Mouse (Mus musculus): ENCODE measurements around the gene Pbrm1. TPM values are rescaled to one million over a fixed set of nuclear protein-coding genes. Genes with fewer than 3 reads are reported as not detected.

The Pbrm1 gene
- polyA plus RNA-seq, 1 experiment from 2014 or later: 119 TPM

GRCm38 (mm10) chr14:31138897-31139429 is 120.0 kb downstream of the Pbrm1 start:
- H3K36me3 ChIP-seq (ENCODE audit: control insufficient read depth, insufficient read depth, low read length): peaks cover 68% of the 10 kb centered on the region
- H3K4me1 ChIP-seq (ENCODE audit: control insufficient read depth, insufficient read depth, low read length): no peaks in the 10 kb centered on the region
- no peak overlapping the region for H3K9ac ChIP-seq (replicated peaks; ENCODE audit: low read depth, low read length)
- no peaks in the 10 kb centered on the region for H3K9me3 ChIP-seq (ENCODE audit: control insufficient read depth, low read depth, low read length)
- no peaks in the 10 kb centered on the region for H3K27me3 ChIP-seq (ENCODE audit: control insufficient read depth, insufficient read depth, low read length)
- H3K27ac ChIP-seq (ENCODE audit: low read length): no peak overlapping the region
- 91% methylated on average over 9 of the region's 9 CpGs for WGBS
- ATAC-seq (ENCODE audit: insufficient number of reproducible peaks, insufficient read depth, low FRiP score, low read depth): no peak
- no peak overlapping the region for H3K4me3 ChIP-seq (ENCODE audit: low read depth, low read length)
- H3K4me2 ChIP-seq (replicated peaks; ENCODE audit: low read depth, low read length): no peak overlapping the region

- no peaks in the 10 kb centered on the region for H3K27me3 ChIP-seq (ENCODE audit: control insufficient read depth, insufficient read depth, low read length)
- no peak overlapping the region for H3K9ac ChIP-seq (replicated peaks; ENCODE audit: low read depth, low read length)
- H3K36me3 ChIP-seq (ENCODE audit: control insufficient read depth, insufficient read depth, low read length): peaks cover 67% of the 10 kb centered on the region
- no peaks in the 10 kb centered on the region for H3K9me3 ChIP-seq (ENCODE audit: control insufficient read depth, low read depth, low read length)
- 90% methylated on average over 12 of the region's 12 CpGs for WGBS
- no peak overlapping the region for H3K4me2 ChIP-seq (replicated peaks; ENCODE audit: low read depth, low read length)
- H3K27ac ChIP-seq (ENCODE audit: low read length): no peak overlapping the region
- H3K4me1 ChIP-seq (ENCODE audit: control insufficient read depth, insufficient read depth, low read length): no peaks in the 10 kb centered on the region
- ATAC-seq (ENCODE audit: insufficient number of reproducible peaks, insufficient read depth, low FRiP score, low read depth): no peak
- no peak overlapping the region for H3K4me3 ChIP-seq (ENCODE audit: low read depth, low read length)
Observed at GRCm38 (mm10) chr14:31139666-31140065, 120.7 kb downstream of the Pbrm1 start.

DNA sequence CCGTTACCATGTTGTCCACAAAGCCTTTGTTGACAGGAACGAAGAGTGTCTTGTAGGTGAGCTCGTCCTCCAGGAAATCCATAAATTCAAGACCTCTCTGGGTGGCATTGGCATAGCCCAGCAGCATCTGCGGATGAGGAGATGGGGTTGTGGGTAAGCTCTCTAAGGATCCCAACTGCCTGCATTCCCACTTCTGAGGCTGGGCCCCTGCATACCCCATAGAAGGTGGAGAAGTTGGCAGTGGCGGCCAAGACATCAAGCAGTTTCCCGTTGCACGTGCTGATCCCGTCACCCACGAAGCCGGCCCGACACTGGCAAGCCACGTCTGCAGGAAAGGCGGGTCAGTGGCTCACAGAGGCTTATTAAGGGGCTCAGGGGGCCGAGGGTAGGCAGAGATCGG is 121.2 kb downstream of the Pbrm1 start:
- WGBS: 87% methylated on average over 15 of the region's 15 CpGs
- Histone ChIP-seq H3K27ac (ENCODE audit: low read length) (no peak overlapping the region), H3K9ac (replicated peaks; ENCODE audit: low read depth, low read length) (no peak overlapping the region), H3K4me3 (ENCODE audit: low read depth, low read length) (no peak overlapping the region), H3K9me3 (ENCODE audit: control insufficient read depth, low read depth, low read length) (no peaks in the 10 kb centered on the region), H3K27me3 (ENCODE audit: control insufficient read depth, insufficient read depth, low read length) (no peaks in the 10 kb centered on the region), H3K4me2 (replicated peaks; ENCODE audit: low read depth, low read length) (no peak overlapping the region), H3K36me3 (ENCODE audit: control insufficient read depth, insufficient read depth, low read length) (peaks cover 62% of the 10 kb centered on the region), H3K4me1 (ENCODE audit: control insufficient read depth, insufficient read depth, low read length) (no peaks in the 10 kb centered on the region)
- ATAC-seq (ENCODE audit: insufficient number of reproducible peaks, insufficient read depth, low FRiP score, low read depth): no peak

- WGBS: 94% methylated on average over 14 of the region's 14 CpGs
- Histone ChIP-seq H3K9me3 (ENCODE audit: control insufficient read depth, low read depth, low read length) (no peaks in the 10 kb centered on the region), H3K27ac (ENCODE audit: low read length) (no peak overlapping the region), H3K9ac (replicated peaks; ENCODE audit: low read depth, low read length) (no peak overlapping the region), H3K4me3 (ENCODE audit: low read depth, low read length) (no peak overlapping the region), H3K4me2 (replicated peaks; ENCODE audit: low read depth, low read length) (no peak overlapping the region), H3K36me3 (ENCODE audit: control insufficient read depth, insufficient read depth, low read length) (peaks cover 55% of the 10 kb centered on the region), H3K27me3 (ENCODE audit: control insufficient read depth, insufficient read depth, low read length) (no peaks in the 10 kb centered on the region), H3K4me1 (ENCODE audit: control insufficient read depth, insufficient read depth, low read length) (no peaks in the 10 kb centered on the region)
- no peak for ATAC-seq (ENCODE audit: insufficient number of reproducible peaks, insufficient read depth, low FRiP score, low read depth)
Observed at GRCm38 (mm10) chr14:31141011-31141410, 122.1 kb downstream of the Pbrm1 start.

DNA sequence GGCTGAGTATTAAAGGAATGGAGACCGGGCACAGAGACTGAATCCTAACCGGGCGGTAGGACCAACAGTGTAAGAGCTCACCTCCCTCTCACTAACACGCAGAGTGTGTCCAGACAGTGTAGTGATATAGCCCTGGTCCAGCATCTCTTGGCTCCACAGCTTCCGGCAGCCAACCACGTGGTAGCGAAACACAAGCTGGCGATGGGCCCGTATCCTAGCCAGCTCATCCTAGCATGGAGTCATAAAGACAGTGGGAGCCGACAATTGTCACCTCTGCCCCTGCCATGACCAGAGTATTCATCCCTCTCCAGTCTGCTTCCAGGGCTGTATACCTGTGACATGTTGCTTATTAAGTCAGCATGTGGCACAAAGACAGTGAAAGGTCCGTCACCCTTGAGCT is 126.8 kb downstream of the Pbrm1 start:
- no peak for ATAC-seq (ENCODE audit: insufficient number of reproducible peaks, insufficient read depth, low FRiP score, low read depth)
- no peaks in the 10 kb centered on the region for H3K4me1 ChIP-seq (ENCODE audit: control insufficient read depth, insufficient read depth, low read length)
- no peak overlapping the region for H3K4me2 ChIP-seq (replicated peaks; ENCODE audit: low read depth, low read length)
- no peak overlapping the region for H3K4me3 ChIP-seq (ENCODE audit: low read depth, low read length)
- no peaks in the 10 kb centered on the region for H3K27me3 ChIP-seq (ENCODE audit: control insufficient read depth, insufficient read depth, low read length)
- H3K9me3 ChIP-seq (ENCODE audit: control insufficient read depth, low read depth, low read length): no peaks in the 10 kb centered on the region
- no peak overlapping the region for H3K9ac ChIP-seq (replicated peaks; ENCODE audit: low read depth, low read length)
- H3K27ac ChIP-seq (ENCODE audit: low read length): no peak overlapping the region
- WGBS: 90% methylated on average over 11 of the region's 11 CpGs
- H3K36me3 ChIP-seq (ENCODE audit: control insufficient read depth, insufficient read depth, low read length): peaks cover 12% of the 10 kb centered on the region

- no peak overlapping the region for H3K4me2 ChIP-seq (replicated peaks; ENCODE audit: low read depth, low read length)
- 64% methylated on average over 27 of the region's 27 CpGs for WGBS
- no peak for ATAC-seq (ENCODE audit: insufficient number of reproducible peaks, insufficient read depth, low FRiP score, low read depth)
Observed at GRCm38 (mm10) chr14:31160196-31161150, 141.5 kb downstream of the Pbrm1 start.

DNA sequence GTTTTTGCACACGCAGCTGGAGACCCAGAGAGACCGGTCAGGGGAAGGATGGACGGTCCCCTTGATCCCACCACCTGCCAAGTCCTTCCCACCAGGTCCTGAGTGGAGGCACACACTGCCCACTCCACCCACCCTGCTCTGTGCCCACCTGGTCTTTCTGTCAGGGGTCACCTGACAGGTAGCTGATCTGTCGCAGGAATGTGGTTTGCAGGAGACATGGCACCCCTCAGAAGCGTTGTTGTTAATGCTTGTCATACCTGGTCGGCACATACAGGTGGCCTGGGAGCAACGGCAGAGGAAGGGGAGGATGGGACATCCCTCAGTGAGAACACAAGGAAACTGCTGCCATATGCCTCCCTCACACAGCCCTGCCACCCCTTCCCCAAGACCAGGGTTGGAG is 142.3 kb downstream of the Pbrm1 start:
- no peak for ATAC-seq (ENCODE audit: insufficient number of reproducible peaks, insufficient read depth, low FRiP score, low read depth)
- H3K4me2 ChIP-seq (replicated peaks; ENCODE audit: low read depth, low read length): no peak overlapping the region
- 0 out of 2 replicates have a peak, but pooled peaks cover 3% of the 10 kb centered on the region for H3K4me1 ChIP-seq (ENCODE audit: control insufficient read depth, insufficient read depth, low read length)
- no peak overlapping the region for H3K4me3 ChIP-seq (ENCODE audit: low read depth, low read length)
- no peaks in the 10 kb centered on the region for H3K27me3 ChIP-seq (ENCODE audit: control insufficient read depth, insufficient read depth, low read length)
- no peaks in the 10 kb centered on the region for H3K9me3 ChIP-seq (ENCODE audit: control insufficient read depth, low read depth, low read length)
- WGBS: 87% methylated on average over 7 of the region's 7 CpGs
- H3K9ac ChIP-seq (replicated peaks; ENCODE audit: low read depth, low read length): no peak overlapping the region
- no peak overlapping the region for H3K27ac ChIP-seq (ENCODE audit: low read length)
- H3K36me3 ChIP-seq (ENCODE audit: control insufficient read depth, insufficient read depth, low read length): no peaks in the 10 kb centered on the region

More at GRCm38 (mm10) chr14:31160196-31161150, 141.5 kb downstream of the Pbrm1 start:
- Histone ChIP-seq H3K9me3 (ENCODE audit: control insufficient read depth, low read depth, low read length) (no peaks in the 10 kb centered on the region), H3K4me1 (ENCODE audit: control insufficient read depth, insufficient read depth, low read length) (no peaks in the 10 kb centered on the region), H3K4me3 (ENCODE audit: low read depth, low read length) (no peak overlapping the region), H3K27ac (ENCODE audit: low read length) (no peak overlapping the region), H3K27me3 (ENCODE audit: control insufficient read depth, insufficient read depth, low read length) (no peaks in the 10 kb centered on the region), H3K9ac (replicated peaks; ENCODE audit: low read depth, low read length) (no peak overlapping the region), H3K36me3 (ENCODE audit: control insufficient read depth, insufficient read depth, low read length) (no peaks in the 10 kb centered on the region)

DNA sequence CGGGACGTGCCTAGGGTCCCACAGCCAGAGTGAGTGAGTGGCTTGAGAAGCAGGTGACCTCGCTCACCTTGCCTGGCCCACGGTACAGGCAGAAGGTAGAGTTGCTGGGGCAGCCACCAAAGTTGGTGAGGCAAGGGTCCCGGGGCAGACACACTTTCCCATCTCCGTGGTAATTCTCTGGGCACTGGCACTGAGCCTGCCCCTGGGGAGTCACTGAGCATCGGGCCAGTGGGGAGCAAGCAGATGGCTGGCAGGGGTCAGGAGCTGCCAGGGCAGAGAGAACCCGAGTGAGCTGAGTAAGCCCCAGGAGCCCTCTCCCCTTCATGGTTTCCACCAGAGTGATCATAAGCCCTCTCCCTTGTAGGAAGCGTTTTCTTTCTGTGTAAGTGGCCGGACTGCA is 142.7 kb downstream of the Pbrm1 start:
- H3K36me3 ChIP-seq (ENCODE audit: control insufficient read depth, insufficient read depth, low read length): no peaks in the 10 kb centered on the region
- WGBS: 72% methylated on average over 10 of the region's 10 CpGs
- H3K27ac ChIP-seq (ENCODE audit: low read length): no peak overlapping the region
- no peak overlapping the region for H3K9ac ChIP-seq (replicated peaks; ENCODE audit: low read depth, low read length)
- H3K4me1 ChIP-seq (ENCODE audit: control insufficient read depth, insufficient read depth, low read length): 0 out of 2 replicates have a peak, but pooled peaks cover 3% of the 10 kb centered on the region
- ATAC-seq (ENCODE audit: insufficient number of reproducible peaks, insufficient read depth, low FRiP score, low read depth): no peak
- no peaks in the 10 kb centered on the region for H3K27me3 ChIP-seq (ENCODE audit: control insufficient read depth, insufficient read depth, low read length)
- H3K4me3 ChIP-seq (ENCODE audit: low read depth, low read length): no peak overlapping the region
- no peaks in the 10 kb centered on the region for H3K9me3 ChIP-seq (ENCODE audit: control insufficient read depth, low read depth, low read length)
- no peak overlapping the region for H3K4me2 ChIP-seq (replicated peaks; ENCODE audit: low read depth, low read length)

All from stomach, embryonic 14.5 days (tissue).